26 mouse cellular contexts compared by ENCODE assay signal in genomic region chr3:145852800-145853199, GRCm38 (mm10).
DNase-seq lines count a peak whose midpoint lies in the region; ATAC-seq and TF ChIP-seq lines count a peak whose summit lies in the region.
"Had no signal": no experiment of that assay in that cellular context is flagged by ENCODE, and none has a peak within 500 bp of the region (broad histone marks: within the 10 kb centered on the region; RNA-seq: fewer than 3 reads in every experiment).

No protein-coding gene starts in this region.

- peaks cover 18% of the 10 kb centered on the region for H3K4me1 ChIP-seq in heart, embryonic 12.5 days (replicated peaks)
- peaks cover 13% of the 10 kb centered on the region for H3K4me1 ChIP-seq in neural tube, embryonic 13.5 days (replicated peaks)
- no peaks in the 10 kb centered on the region for H3K4me1 ChIP-seq in neural tube, embryonic 15.5 days
- H3K4me1 ChIP-seq in embryonic fibroblast, embryonic 13.5 days (ENCODE audit: control insufficient read depth, insufficient read depth, low read length) = peaks cover 4% of the 10 kb centered on the region; the same call in 1 of the 2 replicates
- H3K4me1 ChIP-seq: embryonic facial prominence, embryonic 10.5 days; embryonic facial prominence, embryonic 13.5 days had no signal

- 88% methylated on average over 4 of the region's 4 CpGs for WGBS in heart, embryonic 12.5 days
- 94% methylated on average over 4 of the region's 4 CpGs for WGBS in neural tube, embryonic 13.5 days
- 92% methylated on average over 4 of the region's 4 CpGs for WGBS in neural tube, embryonic 15.5 days

- no peak for TF ChIP-seq POLR2A in embryonic fibroblast, embryonic 13.5 days (IDR thresholded peaks at IDR 0.05; ENCODE audit: low read depth, low read length)

- DNase-seq in heart, adult 11 months = peak; percentile 71
- no peak for DNase-seq in thymus, postnatal 10 days (ENCODE audit: low spot score in 2 of 2)
- DNase-seq: adrenal gland, adult 8-10 months; adrenal gland, postnatal 25 days; cerebellum, adult 11-12 months; cerebellum, adult 8-10 months; cerebellum, postnatal 10 days; cerebellum, postnatal 36 days; forebrain, postnatal 0 days; gastrocnemius, postnatal 25 days; heart, adult 2 months; heart, postnatal 14 days; heart, postnatal 4 days; kidney, adult 2 months had no signal

- H3K27ac ChIP-seq in heart, embryonic 12.5 days (ENCODE audit: poor library complexity, severe bottlenecking) = no peak overlapping the region
- H3K27ac ChIP-seq in neural tube, embryonic 13.5 days (replicated peaks) = 0 out of 2 replicates have a peak overlapping the region, but pooled peaks have one; percentile 61
- H3K27ac ChIP-seq in neural tube, embryonic 15.5 days (replicated peaks) = no peak overlapping the region
- H3K27ac ChIP-seq in embryonic fibroblast, embryonic 13.5 days (ENCODE audit: insufficient read depth, low read length) = peak overlapping the region; percentile 51; the same call in 1 of the 2 replicates
- H3K27ac ChIP-seq: embryonic facial prominence, embryonic 10.5 days; embryonic facial prominence, embryonic 13.5 days; heart, adult 2 months; heart, embryonic 10.5 days; heart, embryonic 15.5 days had no signal

- no peaks in the 10 kb centered on the region for H3K27me3 ChIP-seq in heart, embryonic 12.5 days (replicated peaks)
- H3K27me3 ChIP-seq in neural tube, embryonic 13.5 days = no peaks in the 10 kb centered on the region
- no peaks in the 10 kb centered on the region for H3K27me3 ChIP-seq in neural tube, embryonic 15.5 days (replicated peaks)
- H3K27me3 ChIP-seq: embryonic facial prominence, embryonic 13.5 days; heart, embryonic 15.5 days; hindbrain, embryonic 12.5 days; hindbrain, embryonic 15.5 days had no signal

- TF ChIP-seq CTCF in embryonic fibroblast, embryonic 13.5 days (IDR thresholded peaks at IDR 0.05; ENCODE audit: borderline replicate concordance, insufficient read depth, low read length) = no peak

- no peaks in the 10 kb centered on the region for H3K36me3 ChIP-seq in heart, embryonic 12.5 days
- peaks cover 8% of the 10 kb centered on the region; the same call in 1 of the 2 replicates for H3K36me3 ChIP-seq in neural tube, embryonic 13.5 days
- peaks cover 8% of the 10 kb centered on the region; the same call in 1 of the 2 replicates for H3K36me3 ChIP-seq in neural tube, embryonic 15.5 days
- H3K36me3 ChIP-seq: embryonic facial prominence, embryonic 10.5 days; embryonic facial prominence, embryonic 13.5 days had no signal

- no peak overlapping the region for H3K4me3 ChIP-seq in heart, embryonic 12.5 days
- H3K4me3 ChIP-seq in neural tube, embryonic 13.5 days = no peak overlapping the region
- no peak overlapping the region for H3K4me3 ChIP-seq in neural tube, embryonic 15.5 days (replicated peaks)
- H3K4me3 ChIP-seq in embryonic fibroblast, embryonic 13.5 days (ENCODE audit: insufficient read depth, low read length) = no peak overlapping the region
- H3K4me3 ChIP-seq: embryonic facial prominence, embryonic 10.5 days; embryonic facial prominence, embryonic 13.5 days; heart, adult 2 months; heart, embryonic 10.5 days; heart, embryonic 15.5 days; hindbrain, embryonic 12.5 days; hindbrain, embryonic 15.5 days had no signal

- no peak overlapping the region for H3K4me2 ChIP-seq in heart, embryonic 12.5 days
- no peak overlapping the region for H3K4me2 ChIP-seq in neural tube, embryonic 13.5 days
- no peak overlapping the region for H3K4me2 ChIP-seq in neural tube, embryonic 15.5 days
- H3K4me2 ChIP-seq: embryonic facial prominence, embryonic 13.5 days; heart, embryonic 15.5 days; hindbrain, embryonic 12.5 days; hindbrain, embryonic 15.5 days had no signal

- no peak overlapping the region for H3K9ac ChIP-seq in heart, embryonic 12.5 days
- H3K9ac ChIP-seq in neural tube, embryonic 13.5 days = no peak overlapping the region
- H3K9ac ChIP-seq in neural tube, embryonic 15.5 days (replicated peaks) = no peak overlapping the region
- H3K9ac ChIP-seq: embryonic facial prominence, embryonic 13.5 days; forebrain, postnatal 0 days; heart, embryonic 15.5 days; hindbrain, embryonic 12.5 days; hindbrain, embryonic 15.5 days had no signal

- no peak for ATAC-seq in heart, embryonic 12.5 days (ENCODE audit: insufficient number of reproducible peaks, low FRiP score)
- ATAC-seq in neural tube, embryonic 13.5 days (ENCODE audit: low read depth) = no peak
- no peak for ATAC-seq in neural tube, embryonic 15.5 days (ENCODE audit: low FRiP score)
- ATAC-seq: activated CD4-positive, CD25-positive, alpha-beta regulatory T cell, adult 4 months; intestine, postnatal 0 days had no signal

- no peaks in the 10 kb centered on the region for H3K9me3 ChIP-seq in heart, embryonic 12.5 days (replicated peaks)
- no peaks in the 10 kb centered on the region; the same call in 1 of the 2 replicates for H3K9me3 ChIP-seq in neural tube, embryonic 13.5 days
- no peaks in the 10 kb centered on the region for H3K9me3 ChIP-seq in neural tube, embryonic 15.5 days (replicated peaks)
- H3K9me3 ChIP-seq: heart, embryonic 10.5 days; heart, embryonic 15.5 days; hindbrain, embryonic 12.5 days; hindbrain, embryonic 15.5 days had no signal

Comparison
In these comparisons a context has a peak if more than half of its experiments do, and no peak if none do; other contexts are left out.
1. H3K27ac ChIP-seq: peak in neural tube, embryonic 13.5 days (single experiment) and embryonic fibroblast, embryonic 13.5 days (single experiment); none in heart, embryonic 12.5 days (single experiment) and neural tube, embryonic 15.5 days (single experiment).